In genomic region chr19:4762876-4763275, GRCm38 (mm10) we compare ENCODE assay signal across 9 mouse cellular contexts. TPM values are rescaled to one million over a fixed set of nuclear protein-coding genes. Genes with fewer than 3 reads are reported as not detected.
DNase-seq lines count a peak whose midpoint lies in the region; ATAC-seq and TF ChIP-seq lines count a peak whose summit lies in the region.
"Had no signal": no experiment of that assay in that cellular context is flagged by ENCODE, and none has a peak within 500 bp of the region (broad histone marks: within the 10 kb centered on the region; RNA-seq: fewer than 3 reads in every experiment).

No protein-coding gene starts in this region.

- WGBS in hindbrain, postnatal 0 days = 53% methylated on average over 1 of the region's 1 CpGs
- WGBS in hindbrain, embryonic 13.5 days = 67% methylated on average over 1 of the region's 1 CpGs

- H3K9ac ChIP-seq in hindbrain, postnatal 0 days (replicated peaks; ENCODE audit: low read length) = no peak overlapping the region
- no peak overlapping the region; the same call in 1 of the 2 replicates for H3K9ac ChIP-seq in hindbrain, embryonic 13.5 days
- H3K9ac ChIP-seq: embryonic facial prominence, embryonic 13.5 days had no signal

- ATAC-seq in hindbrain, postnatal 0 days = no peak
- ATAC-seq in hindbrain, embryonic 13.5 days (ENCODE audit: low FRiP score) = no peak
- 0 out of 2 replicates have a peak, but pooled peaks have one; percentile 21 for ATAC-seq in erythroid progenitor cell, adult 5-6 weeks (replicated peaks; ENCODE audit: low FRiP score, poor library complexity, severe bottlenecking)

- no peaks in the 10 kb centered on the region for H3K27me3 ChIP-seq in hindbrain, postnatal 0 days (ENCODE audit: insufficient read depth, low read length)
- H3K27me3 ChIP-seq in hindbrain, embryonic 13.5 days = no peaks in the 10 kb centered on the region
- H3K27me3 ChIP-seq: embryonic facial prominence, embryonic 13.5 days had no signal

- H3K4me1 ChIP-seq in hindbrain, postnatal 0 days (ENCODE audit: insufficient read depth, low read length) = peaks cover 8% of the 10 kb centered on the region; the same call in 1 of the 2 replicates
- peaks cover 56% of the 10 kb centered on the region for H3K4me1 ChIP-seq in hindbrain, embryonic 13.5 days (replicated peaks)

- no peak overlapping the region for H3K27ac ChIP-seq in hindbrain, postnatal 0 days
- no peak overlapping the region for H3K27ac ChIP-seq in hindbrain, embryonic 13.5 days
- H3K27ac ChIP-seq: embryonic facial prominence, embryonic 13.5 days had no signal

- DNase-seq in hindbrain, postnatal 0 days (ENCODE audit: low spot score) = peak; percentile 31
- peak; percentile 50 for DNase-seq in 3T3-L1 (ENCODE audit: low read depth, low spot score)
- DNase-seq in CD4-positive, CD25-positive, alpha-beta regulatory T cell, adult 2 months (ENCODE audit: low read depth, low spot score) = peak; percentile 60
- no peak for DNase-seq in urinary bladder, adult 18-20 months (ENCODE audit: low spot score in 2 of 2)
- DNase-seq in natural killer cell, adult 2 months (ENCODE audit: low spot score in 2 of 2) = no peak

- no peaks in the 10 kb centered on the region for H3K9me3 ChIP-seq in hindbrain, postnatal 0 days (ENCODE audit: low read length)
- H3K9me3 ChIP-seq in hindbrain, embryonic 13.5 days = no peaks in the 10 kb centered on the region
- H3K9me3 ChIP-seq: embryonic facial prominence, embryonic 13.5 days had no signal

- no peak overlapping the region for H3K4me3 ChIP-seq in hindbrain, postnatal 0 days (ENCODE audit: low read length)
- H3K4me3 ChIP-seq in hindbrain, embryonic 13.5 days = no peak overlapping the region
- H3K4me3 ChIP-seq: embryonic facial prominence, embryonic 13.5 days had no signal

- peaks cover 26% of the 10 kb centered on the region; the same call in 1 of the 2 replicates for H3K36me3 ChIP-seq in hindbrain, postnatal 0 days (ENCODE audit: insufficient read depth, low read length)
- H3K36me3 ChIP-seq in hindbrain, embryonic 13.5 days = peaks cover 63% of the 10 kb centered on the region

- peak; percentile 41; the same call in 1 of the 2 replicates for TF ChIP-seq CTCF in hindbrain, postnatal 0 days (IDR thresholded peaks at IDR 0.05; ENCODE audit: low read depth)

- H3K4me2 ChIP-seq in hindbrain, postnatal 0 days (ENCODE audit: low read depth, low read length) = no peak overlapping the region
- H3K4me2 ChIP-seq in hindbrain, embryonic 13.5 days = no peak overlapping the region
- H3K4me2 ChIP-seq: embryonic facial prominence, embryonic 13.5 days had no signal

RNA-seq across cellular contexts. Expression of gene Rbm4b, which starts 6.6 kb away (rescaled TPM):
- 59.2 and 69.4 TPM in 2 replicates for total RNA-seq in hindbrain, postnatal 0 days (2014; rRNA removed)
- 81.8 and 84.8 TPM in 2 replicates for polyA plus RNA-seq in hindbrain, postnatal 0 days (2015; fragmentation: Nextera tagmentation; extraction: Ambion mirVana)
- 188 and 189 TPM in 2 replicates for polyA plus RNA-seq in hindbrain, embryonic 13.5 days (2015; fragmentation: Nextera tagmentation; extraction: Ambion mirVana)
- 4.3 and 5.0 TPM in 2 replicates for total RNA-seq in erythroid progenitor cell, adult 5-6 weeks (2015; ENCODE audit: low replicate concordance)
- total RNA-seq in erythroid progenitor cell, adult 5-6 weeks (2017; ENCODE audit: low replicate concordance) = 12.6 and 13.6 TPM in 2 replicates

RNA-seq across cellular contexts. Expression of gene Rbm4, which starts 30.8 kb away (rescaled TPM):
- total RNA-seq in hindbrain, postnatal 0 days (2014; rRNA removed) = 85.3 and 85.6 TPM in 2 replicates
- polyA plus RNA-seq in hindbrain, postnatal 0 days (2015; fragmentation: Nextera tagmentation; extraction: Ambion mirVana) = 39.7 and 40.9 TPM in 2 replicates
- 97.3 and 97.5 TPM in 2 replicates for polyA plus RNA-seq in hindbrain, embryonic 13.5 days (2015; fragmentation: Nextera tagmentation; extraction: Ambion mirVana)
- 41.5 and 67.4 TPM in 2 replicates for total RNA-seq in erythroid progenitor cell, adult 5-6 weeks (2015; ENCODE audit: low replicate concordance)
- 106 and 172 TPM in 2 replicates for total RNA-seq in erythroid progenitor cell, adult 5-6 weeks (2017; ENCODE audit: low replicate concordance)

RNA-seq across cellular contexts. Expression of gene Gm21992, which starts 48.5 kb away (rescaled TPM):
- 6.9 and 9.8 TPM in 2 replicates for total RNA-seq in hindbrain, postnatal 0 days (2014; rRNA removed)
- polyA plus RNA-seq in hindbrain, postnatal 0 days (2015; fragmentation: Nextera tagmentation; extraction: Ambion mirVana) = 11.9 and 19.8 TPM in 2 replicates
- 32.3 and 35.3 TPM in 2 replicates for polyA plus RNA-seq in hindbrain, embryonic 13.5 days (2015; fragmentation: Nextera tagmentation; extraction: Ambion mirVana)
- 13.7 and 83.8 TPM in 2 replicates for total RNA-seq in erythroid progenitor cell, adult 5-6 weeks (2015; ENCODE audit: low replicate concordance)
- 29.0 and 62.2 TPM in 2 replicates for total RNA-seq in erythroid progenitor cell, adult 5-6 weeks (2017; ENCODE audit: low replicate concordance)

RNA-seq across cellular contexts. Expression of gene Rbm14, which starts 48.6 kb away (rescaled TPM):
- total RNA-seq in hindbrain, postnatal 0 days (2014; rRNA removed) = 40.1 and 45.6 TPM in 2 replicates
- 37.5 TPM in 2 replicates for polyA plus RNA-seq in hindbrain, postnatal 0 days (2015; fragmentation: Nextera tagmentation; extraction: Ambion mirVana)
- 66.8 and 67.5 TPM in 2 replicates for polyA plus RNA-seq in hindbrain, embryonic 13.5 days (2015; fragmentation: Nextera tagmentation; extraction: Ambion mirVana)
- 28.1 and 35.3 TPM in 2 replicates for total RNA-seq in erythroid progenitor cell, adult 5-6 weeks (2015; ENCODE audit: low replicate concordance)
- 27.7 and 27.9 TPM in 2 replicates for total RNA-seq in erythroid progenitor cell, adult 5-6 weeks (2017; ENCODE audit: low replicate concordance)

RNA-seq across cellular contexts. Expression of gene Sptbn2, which starts 51.9 kb away (rescaled TPM):
- 143 and 164 TPM in 2 replicates for total RNA-seq in hindbrain, postnatal 0 days (2014; rRNA removed)
- polyA plus RNA-seq in hindbrain, postnatal 0 days (2015; fragmentation: Nextera tagmentation; extraction: Ambion mirVana) = 17.9 TPM in 2 replicates
- 30.0 and 33.3 TPM in 2 replicates for polyA plus RNA-seq in hindbrain, embryonic 13.5 days (2015; fragmentation: Nextera tagmentation; extraction: Ambion mirVana)
- not detected in 2 replicates for total RNA-seq in erythroid progenitor cell, adult 5-6 weeks (2015; ENCODE audit: low replicate concordance)
- total RNA-seq in erythroid progenitor cell, adult 5-6 weeks (2017; ENCODE audit: low replicate concordance) = not detected in 2 replicates
- total RNA-seq: granulocyte monocyte progenitor cell, adult 5-6 weeks had no signal

Comparison
In these comparisons a context has a peak if more than half of its experiments do, and no peak if none do; other contexts are left out.
1. DNase-seq: peak in hindbrain, postnatal 0 days (single experiment), 3T3-L1 (single experiment) and CD4-positive, CD25-positive, alpha-beta regulatory T cell, adult 2 months (single experiment); none in urinary bladder, adult 18-20 months (0 of 2) and natural killer cell, adult 2 months (0 of 2).